Mouse (Mus musculus) midbrain, embryonic 12.5 days (tissue): ENCODE measurements around the gene Vav2. TPM values are rescaled to one million over a fixed set of nuclear protein-coding genes. Genes with fewer than 3 reads are reported as not detected.
A peak's percentile ranks its signal among the peaks of the same experiment; 100 is the strongest.

Experiments
- ATAC-seq: fragments of 200-750 bp; cut with Nextera tagmentation; 2 replicates; pipeline ENCODE4 v1.8.0; 2017; ENCODE audit warnings: low read depth, moderate TSS enrichment, moderate library complexity; ENCODE audit not compliant: low FRiP score
- H3K27ac ChIP-seq: fragments of 300-500 bp; sonication (generic); replicated peaks from 2 replicates; pipeline ENCODE4 v1.5.1; 2016; ENCODE audit warnings: mild to moderate bottlenecking
- H3K27me3 ChIP-seq: fragments of 300-500 bp; sonication (generic); 2 replicates; pipeline ENCODE4 v1.6.1; 2016; ENCODE audit warnings: mild to moderate bottlenecking
- H3K36me3 ChIP-seq: fragments of 300-500 bp; sonication (generic); 2 replicates; pipeline ENCODE4 v1.6.1; 2016
- H3K4me1 ChIP-seq: fragments of 300-500 bp; sonication (generic); 2 replicates; pipeline ENCODE4 v1.6.1; 2016
- H3K4me2 ChIP-seq: fragments of 300-500 bp; sonication (generic); replicated peaks from 2 replicates; pipeline ENCODE4 v1.6.1; 2016; ENCODE audit warnings: mild to moderate bottlenecking, moderate library complexity
- H3K4me3 ChIP-seq: fragments of 300-500 bp; sonication (generic); 2 replicates; pipeline ENCODE4 v1.5.1; 2016; ENCODE audit warnings: mild to moderate bottlenecking
- H3K9ac ChIP-seq: fragments of 300-500 bp; sonication (generic); replicated peaks from 2 replicates; pipeline ENCODE4 v1.6.1; 2016; ENCODE audit warnings: mild to moderate bottlenecking, moderate library complexity
- H3K9me3 ChIP-seq: fragments of 300-500 bp; sonication (generic); 2 replicates; pipeline ENCODE4 v1.6.1; 2016; ENCODE audit warnings: mild to moderate bottlenecking
- WGBS: fragments of 180-500 bp; shearing (Covaris S2); methylation state at CpG from one replicate; pipeline ENCODE4 v1.1.7; 2016; 5-methylcytosine and 5-hydroxymethylcytosine counted together
- polyA plus RNA-seq: library from polyadenylated mRNA; unstranded; fragments of >200 nt; fragmentation: Nextera tagmentation; extraction: Ambion mirVana; gene quantifications from 2 replicates; pipeline ENCODE4 v1.2.1, GENCODE M21; 2016

Gene Vav2
- polyA plus RNA-seq, 1 experiment from 2014 or later = 24.1 TPM

DNA sequence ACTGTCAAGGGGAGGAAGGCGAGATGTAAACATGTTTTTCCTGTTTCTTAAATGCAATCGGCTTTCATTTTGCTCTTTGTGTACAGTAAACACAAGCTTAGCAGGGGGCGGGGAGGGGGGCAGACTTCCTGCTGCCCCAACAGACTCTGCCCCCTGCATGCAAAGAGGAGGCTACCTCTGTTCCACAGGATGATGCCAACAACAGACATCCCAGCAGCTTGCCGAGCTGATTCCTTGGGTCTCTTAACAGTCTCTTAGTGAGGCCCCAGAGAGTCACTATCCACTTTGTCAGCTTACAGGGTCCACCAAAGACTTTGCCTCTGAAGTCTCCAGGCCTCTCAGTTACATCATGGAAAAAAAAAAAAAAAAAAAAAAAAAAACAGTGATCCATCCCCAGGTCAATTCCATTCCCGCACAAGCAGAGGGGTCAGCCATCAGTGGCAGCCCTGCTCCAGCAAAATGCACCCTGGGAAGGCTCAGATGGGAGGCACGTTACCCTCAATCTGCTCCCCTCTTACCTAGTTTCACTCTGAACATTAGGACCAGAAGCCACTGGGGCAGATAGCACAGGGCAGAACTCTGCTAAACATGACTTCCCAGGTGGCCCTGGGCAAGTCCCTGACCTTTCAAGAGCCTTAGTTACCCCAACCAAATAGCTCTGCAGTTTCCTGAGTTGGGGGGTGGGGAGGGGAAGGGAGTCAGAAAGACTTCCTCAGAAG is 22.3 kb downstream of the Vav2 start:
- H3K27ac ChIP-seq = no peak overlapping the region
- no peaks in the 10 kb centered on the region for H3K27me3 ChIP-seq
- no peak overlapping the region for H3K9ac ChIP-seq
- peaks cover 38% of the 10 kb centered on the region for H3K4me1 ChIP-seq
- H3K4me2 ChIP-seq = no peak overlapping the region
- 66% methylated on average over 6 of the region's 6 CpGs for WGBS
- 0 out of 2 replicates have a peak, but pooled peaks cover 3% of the 10 kb centered on the region for H3K9me3 ChIP-seq
- H3K4me3 ChIP-seq = no peak overlapping the region
- H3K36me3 ChIP-seq = 0 out of 2 replicates have a peak, but pooled peaks cover 3% of the 10 kb centered on the region
- ATAC-seq = no peak

DNA sequence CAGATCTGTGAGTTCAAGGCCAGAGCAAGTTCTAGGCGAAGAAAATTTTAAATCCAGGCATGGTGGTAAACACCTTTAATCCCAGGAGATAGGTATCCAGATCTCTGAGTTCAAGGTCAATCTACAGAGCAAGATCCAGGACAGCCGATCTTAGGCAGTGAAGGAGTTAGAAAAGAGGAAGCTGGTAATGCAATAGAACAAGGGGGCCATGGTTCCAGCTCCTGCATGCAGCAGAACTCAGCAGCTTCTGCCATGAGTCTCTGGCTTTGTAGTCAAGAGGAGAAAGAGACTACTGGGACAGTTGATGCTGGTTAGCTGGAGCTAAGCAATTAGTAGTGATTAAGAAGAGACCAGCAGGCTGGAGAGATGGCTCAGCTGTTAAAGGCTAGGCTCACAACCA is 25.3 kb downstream of the Vav2 start:
- ATAC-seq = no peak
- Histone ChIP-seq H3K4me1 (peaks cover 30% of the 10 kb centered on the region), H3K27ac (no peak overlapping the region), H3K36me3 (peaks cover 10% of the 10 kb centered on the region; the same call in 1 of the 2 replicates), H3K4me2 (no peak overlapping the region), H3K9me3 (0 out of 2 replicates have a peak, but pooled peaks cover 8% of the 10 kb centered on the region), H3K27me3 (no peaks in the 10 kb centered on the region), H3K4me3 (no peak overlapping the region), H3K9ac (no peak overlapping the region)
- WGBS = 84% methylated on average over 2 of the region's 2 CpGs

DNA sequence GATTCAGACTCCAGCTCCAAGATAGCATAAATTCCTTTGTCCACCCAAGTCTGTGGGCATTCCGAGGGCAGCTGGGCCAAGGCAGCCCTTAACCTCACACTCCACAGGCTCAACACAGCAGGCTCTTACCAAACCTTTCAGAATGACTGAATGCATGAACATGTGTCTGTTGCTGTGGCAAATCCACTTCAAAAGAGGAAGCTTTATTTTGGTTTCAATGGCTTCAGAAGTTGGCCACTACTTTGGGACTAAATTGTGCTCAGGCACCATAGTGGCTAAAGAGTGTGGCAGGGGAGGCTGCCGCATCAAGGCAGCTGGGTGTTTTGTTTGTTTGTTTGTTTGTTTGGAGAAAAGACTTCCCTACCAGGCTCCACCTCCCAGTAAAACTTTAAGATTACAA is 26.8 kb downstream of the Vav2 start:
- H3K4me1 ChIP-seq = peaks cover 34% of the 10 kb centered on the region
- ATAC-seq = no peak
- H3K9me3 ChIP-seq = 0 out of 2 replicates have a peak, but pooled peaks cover 8% of the 10 kb centered on the region
- H3K9ac ChIP-seq = no peak overlapping the region
- H3K36me3 ChIP-seq = peaks cover 10% of the 10 kb centered on the region; the same call in 1 of the 2 replicates
- no peak overlapping the region for H3K4me2 ChIP-seq
- H3K4me3 ChIP-seq = no peak overlapping the region
- H3K27me3 ChIP-seq = no peaks in the 10 kb centered on the region
- H3K27ac ChIP-seq = no peak overlapping the region
- WGBS = 91% methylated on average over 2 of the region's 2 CpGs

DNA sequence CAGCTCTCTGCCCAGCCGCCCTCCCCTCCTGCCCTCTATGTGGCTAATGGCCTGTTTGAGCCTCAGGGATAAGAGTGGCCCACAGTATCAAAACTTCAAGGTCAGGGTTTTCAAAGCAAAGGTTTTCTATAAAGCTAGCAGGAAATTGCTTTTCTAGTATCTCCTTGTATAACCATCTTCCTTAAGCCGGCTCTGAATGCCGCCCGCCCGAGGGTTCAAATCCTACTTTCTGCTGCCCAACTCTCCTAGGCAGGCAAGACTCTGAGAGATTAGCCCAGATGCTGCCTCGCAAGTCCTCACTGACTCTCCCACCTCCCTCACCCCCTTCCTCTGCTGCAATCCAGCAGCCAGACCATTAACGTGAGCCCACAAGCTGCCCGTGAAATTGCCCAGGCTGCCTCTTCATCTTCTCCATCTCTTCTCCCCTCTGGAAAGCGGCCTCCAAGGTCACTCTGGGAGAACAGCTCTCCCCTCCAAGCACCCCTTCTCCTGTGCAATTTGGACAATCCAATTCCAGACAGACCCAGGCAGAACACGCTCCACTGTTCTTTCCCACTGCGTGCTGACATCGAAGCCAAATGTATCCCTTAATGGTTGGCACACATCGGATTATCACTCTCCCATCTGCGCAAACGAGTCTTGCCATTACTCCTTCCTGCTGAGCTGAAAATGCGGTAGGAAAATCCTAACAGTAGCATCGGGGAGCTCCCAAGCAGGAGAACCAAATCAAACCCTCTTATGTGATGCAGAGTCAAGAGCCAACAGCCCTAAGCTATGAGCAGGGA is 30.0 kb downstream of the Vav2 start:
- Histone ChIP-seq H3K4me3 (no peak overlapping the region), H3K4me1 (peaks cover 58% of the 10 kb centered on the region), H3K36me3 (peaks cover 10% of the 10 kb centered on the region; the same call in 1 of the 2 replicates), H3K27me3 (no peaks in the 10 kb centered on the region), H3K27ac (peak overlapping the region; percentile 35), H3K4me2 (no peak overlapping the region), H3K9ac (no peak overlapping the region), H3K9me3 (0 out of 2 replicates have a peak, but pooled peaks cover 8% of the 10 kb centered on the region)
- WGBS = 52% methylated on average over 17 of the region's 17 CpGs
- ATAC-seq = no peak

DNA sequence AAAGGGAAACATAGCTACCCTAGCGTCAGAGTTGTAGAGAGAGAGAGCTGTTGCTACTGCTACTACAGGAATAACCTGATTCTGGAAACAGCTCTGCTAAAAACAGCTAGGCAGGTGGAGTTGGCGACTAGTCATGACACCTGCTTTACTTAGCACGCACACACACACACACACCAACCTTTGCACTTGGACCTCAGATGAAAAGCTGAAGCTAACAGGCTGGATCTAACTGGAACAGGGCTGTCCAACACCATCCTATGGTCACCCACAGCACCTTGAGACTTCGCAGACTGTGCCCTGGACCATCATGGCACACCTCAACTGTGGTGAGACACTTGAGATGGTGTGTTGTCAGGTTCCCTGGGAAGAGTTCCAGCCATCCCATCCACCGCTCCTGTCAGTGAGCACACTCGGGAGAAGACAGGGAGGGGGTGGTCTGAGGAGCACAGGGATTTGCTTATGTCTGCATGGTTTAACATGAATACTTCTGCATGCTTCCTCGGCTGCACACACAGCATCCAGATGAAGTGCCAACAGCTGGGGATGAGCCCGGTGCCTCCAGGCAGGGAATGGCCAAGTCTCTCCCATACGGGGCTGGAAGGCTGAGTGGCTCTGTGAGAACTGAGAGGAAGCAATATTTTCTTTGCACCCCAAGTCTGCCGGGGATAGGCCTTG is 32.5 kb downstream of the Vav2 start:
- Histone ChIP-seq H3K9ac (no peak overlapping the region), H3K4me3 (no peak overlapping the region), H3K4me2 (no peak overlapping the region), H3K4me1 (peaks cover 80% of the 10 kb centered on the region), H3K27me3 (no peaks in the 10 kb centered on the region), H3K9me3 (0 out of 2 replicates have a peak, but pooled peaks cover 2% of the 10 kb centered on the region), H3K27ac (no peak overlapping the region), H3K36me3 (peaks cover 4% of the 10 kb centered on the region; the same call in 1 of the 2 replicates)
- 62% methylated on average over 10 of the region's 10 CpGs for WGBS
- ATAC-seq = no peak

DNA sequence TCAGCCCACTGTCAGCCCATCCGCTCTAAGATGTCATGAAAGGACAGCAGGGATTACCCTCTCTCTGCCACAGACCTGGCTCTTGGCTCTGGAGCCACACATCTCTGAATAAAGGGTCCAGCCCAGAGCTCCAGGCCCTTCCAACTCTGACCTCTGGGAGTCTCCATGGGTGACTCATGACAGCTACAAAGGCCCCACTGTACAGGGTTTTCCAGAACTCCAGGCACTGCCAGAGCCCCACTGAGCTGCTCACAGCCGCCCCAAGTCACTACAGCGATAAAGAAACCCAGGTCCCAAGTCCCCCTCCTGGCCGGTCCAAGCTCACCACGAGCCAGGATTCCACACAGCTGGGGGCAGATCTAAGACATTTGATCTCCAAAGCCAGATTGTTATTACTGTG is 34.6 kb downstream of the Vav2 start:
- Histone ChIP-seq H3K9ac (no peak overlapping the region), H3K36me3 (0 out of 2 replicates have a peak, but pooled peaks cover under 1% of the 10 kb centered on the region), H3K27me3 (no peaks in the 10 kb centered on the region), H3K4me3 (no peak overlapping the region), H3K4me2 (no peak overlapping the region), H3K27ac (no peak overlapping the region), H3K9me3 (no peaks in the 10 kb centered on the region), H3K4me1 (peaks cover 79% of the 10 kb centered on the region)
- ATAC-seq = no peak
- WGBS = 18% methylated on average over 5 of the region's 5 CpGs

DNA sequence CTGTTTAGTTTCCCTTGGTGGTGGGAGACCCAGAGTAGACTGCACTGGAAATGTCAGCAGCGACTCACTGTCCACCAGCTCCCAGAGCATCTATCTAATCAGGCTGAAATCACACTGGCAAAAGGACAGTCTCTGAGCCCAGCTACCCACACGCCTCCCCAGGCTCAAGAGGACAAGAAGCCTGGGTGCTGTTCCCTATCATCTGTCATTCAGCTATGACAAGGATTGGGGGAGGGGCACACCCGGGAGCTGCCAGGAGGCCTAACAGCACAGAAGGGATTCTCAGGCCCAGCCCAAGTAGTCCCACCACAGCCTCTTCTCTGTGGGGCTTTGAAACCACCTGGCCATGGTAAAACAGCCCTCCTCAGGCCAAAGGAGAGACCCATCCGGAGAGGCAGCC is 36.1 kb downstream of the Vav2 start:
- Histone ChIP-seq H3K27ac (0 out of 2 replicates have a peak overlapping the region, but pooled peaks have one; percentile 16), H3K4me1 (peaks cover 64% of the 10 kb centered on the region), H3K9me3 (no peaks in the 10 kb centered on the region), H3K27me3 (no peaks in the 10 kb centered on the region), H3K4me2 (no peak overlapping the region), H3K36me3 (0 out of 2 replicates have a peak, but pooled peaks cover 9% of the 10 kb centered on the region), H3K9ac (no peak overlapping the region), H3K4me3 (no peak overlapping the region)
- 60% methylated on average over 4 of the region's 4 CpGs for WGBS
- ATAC-seq = no peak

DNA sequence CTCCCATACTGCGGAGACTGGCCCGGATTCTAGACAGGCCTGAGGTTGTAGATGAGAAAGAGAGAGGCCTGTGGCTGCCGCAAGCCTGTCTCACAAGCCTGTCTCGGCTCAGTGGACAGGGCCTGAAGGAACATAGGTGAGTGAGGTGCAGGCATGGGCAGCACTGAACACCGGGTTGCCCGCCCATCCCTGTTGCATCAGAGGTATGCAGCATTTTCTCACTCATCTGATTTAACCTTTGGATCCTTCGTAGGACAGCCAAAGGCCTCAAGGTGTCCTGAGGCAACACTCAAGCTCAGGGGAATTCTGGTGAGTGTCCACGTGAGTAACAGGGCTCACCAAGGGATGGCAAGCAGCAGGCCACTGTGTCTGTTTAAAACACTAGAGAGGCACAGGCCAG is 36.5 kb downstream of the Vav2 start:
- no peak overlapping the region for H3K4me2 ChIP-seq
- H3K4me1 ChIP-seq = peaks cover 60% of the 10 kb centered on the region
- H3K9me3 ChIP-seq = no peaks in the 10 kb centered on the region
- no peak overlapping the region for H3K4me3 ChIP-seq
- no peak for ATAC-seq
- 69% methylated on average over 8 of the region's 8 CpGs for WGBS
- H3K27ac ChIP-seq = no peak overlapping the region
- H3K27me3 ChIP-seq = no peaks in the 10 kb centered on the region
- H3K36me3 ChIP-seq = peaks cover 14% of the 10 kb centered on the region; the same call in 1 of the 2 replicates
- H3K9ac ChIP-seq = no peak overlapping the region

DNA sequence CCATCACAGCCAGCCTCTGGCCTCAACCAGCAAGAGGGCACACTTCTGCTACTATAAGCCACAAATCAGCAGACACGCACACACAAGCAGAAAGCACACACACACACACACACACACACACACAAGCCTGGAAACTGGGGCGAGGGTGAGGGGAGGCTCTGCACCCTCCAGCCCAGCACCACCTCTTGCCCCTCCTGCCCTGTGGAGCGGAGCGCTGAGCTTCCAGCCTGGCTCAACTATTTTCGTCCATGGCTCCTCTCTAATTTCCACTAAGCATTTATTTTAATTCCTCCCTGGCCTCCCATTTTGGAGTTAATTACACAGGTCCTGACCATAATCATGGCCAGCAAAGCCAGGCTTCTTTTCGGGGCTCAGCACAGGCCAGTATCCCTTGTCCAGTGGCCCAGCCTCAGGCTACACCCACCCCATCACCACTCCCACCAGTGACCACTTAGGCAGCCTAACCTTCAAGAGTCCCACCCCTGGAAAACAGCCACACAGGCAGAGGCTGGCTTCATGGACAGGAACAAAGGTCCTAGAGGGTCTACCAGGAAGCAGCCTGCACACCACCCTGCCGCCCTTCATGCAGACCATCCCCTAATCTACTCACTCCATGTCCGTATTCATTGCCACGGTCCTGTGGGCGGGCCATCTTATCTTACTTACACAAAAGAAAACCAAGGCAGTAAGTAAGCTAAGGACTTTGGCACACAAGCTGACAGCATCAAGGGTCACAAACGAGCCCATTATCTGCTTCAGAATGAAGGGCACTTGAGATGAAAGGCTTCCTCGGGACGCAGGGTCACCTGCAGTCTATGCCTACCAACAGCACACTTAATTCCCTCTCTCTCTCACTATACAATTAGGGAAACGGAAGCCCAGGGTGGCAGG is 37.3 kb downstream of the Vav2 start:
- no peak overlapping the region; the same call in 1 of the 2 replicates for H3K9ac ChIP-seq
- no peak overlapping the region for H3K4me2 ChIP-seq
- H3K4me3 ChIP-seq = no peak overlapping the region
- peaks cover 52% of the 10 kb centered on the region for H3K4me1 ChIP-seq
- WGBS = 40% methylated on average over 14 of the region's 14 CpGs
- peaks cover 21% of the 10 kb centered on the region; the same call in 1 of the 2 replicates for H3K36me3 ChIP-seq
- H3K9me3 ChIP-seq = no peaks in the 10 kb centered on the region
- no peak for ATAC-seq
- H3K27me3 ChIP-seq = no peaks in the 10 kb centered on the region
- no peak overlapping the region for H3K27ac ChIP-seq

DNA sequence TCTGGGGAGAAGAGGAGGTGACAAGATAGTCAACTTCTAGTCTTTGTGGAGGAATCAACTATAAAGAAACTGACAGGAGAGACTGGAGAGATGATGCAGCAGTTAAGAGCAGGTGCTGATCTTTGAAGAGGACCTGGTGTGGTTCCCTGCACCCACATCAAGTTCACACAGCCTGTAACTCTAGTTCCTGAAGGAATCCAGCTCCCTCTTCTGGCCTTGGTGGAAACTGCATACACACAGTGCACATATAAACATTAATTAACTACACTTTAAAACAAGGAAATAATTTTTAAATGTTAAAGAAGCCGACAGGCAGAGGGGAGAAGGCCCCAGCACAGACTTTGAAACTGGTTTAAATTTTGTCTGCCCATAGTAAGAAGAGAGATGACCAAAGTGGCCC is 39.6 kb downstream of the Vav2 start:
- Histone ChIP-seq H3K4me3 (no peak overlapping the region), H3K27ac (no peak overlapping the region), H3K4me1 (peaks cover 29% of the 10 kb centered on the region), H3K9me3 (no peaks in the 10 kb centered on the region), H3K36me3 (peaks cover 21% of the 10 kb centered on the region; the same call in 1 of the 2 replicates), H3K9ac (no peak overlapping the region), H3K27me3 (no peaks in the 10 kb centered on the region), H3K4me2 (no peak overlapping the region)
- 89% methylated on average over 1 of the region's 1 CpGs for WGBS
- ATAC-seq = no peak

DNA sequence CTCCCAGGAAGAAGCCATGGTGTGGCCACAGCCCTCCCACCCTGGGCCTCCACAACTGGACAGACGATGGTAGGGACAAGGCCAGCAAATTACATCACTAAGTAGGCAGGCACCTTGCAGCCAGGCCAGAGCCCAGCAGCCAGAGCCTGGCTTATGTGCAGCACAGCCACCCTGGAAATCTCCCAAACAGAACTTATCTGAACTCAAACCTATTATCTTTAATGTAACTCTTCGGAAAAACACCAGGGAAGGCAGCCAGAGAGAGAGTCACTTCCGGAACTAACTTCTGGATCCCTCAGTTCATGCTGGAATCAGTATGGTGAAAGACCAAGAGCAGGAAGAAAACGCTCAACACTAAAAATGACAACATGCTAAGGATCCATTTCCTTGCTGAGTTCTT is 45.1 kb downstream of the Vav2 start:
- Histone ChIP-seq H3K4me3 (no peak overlapping the region), H3K9ac (no peak overlapping the region), H3K27ac (no peak overlapping the region), H3K4me1 (peaks cover 39% of the 10 kb centered on the region), H3K4me2 (no peak overlapping the region), H3K9me3 (no peaks in the 10 kb centered on the region), H3K36me3 (peaks cover 15% of the 10 kb centered on the region; the same call in 1 of the 2 replicates), H3K27me3 (no peaks in the 10 kb centered on the region)
- no peak for ATAC-seq
- 83% methylated on average over 4 of the region's 4 CpGs for WGBS
